Comparison of ENCODE assay signal across 22 mouse cellular contexts in genomic region chr5:117123840-117124239, GRCm38 (mm10). TPM values are rescaled to one million over a fixed set of nuclear protein-coding genes. Genes with fewer than 3 reads are reported as not detected.
A peak's percentile ranks its signal among the peaks of the same experiment; 100 is the strongest.
DNase-seq lines count a peak whose midpoint lies in the region; ATAC-seq and TF ChIP-seq lines count a peak whose summit lies in the region.
"Had no signal": no experiment of that assay in that cellular context is flagged by ENCODE, and none has a peak within 500 bp of the region (broad histone marks: within the 10 kb centered on the region; RNA-seq: fewer than 3 reads in every experiment).

No protein-coding gene starts in this region.

- H3K4me2 ChIP-seq in lung, postnatal 0 days (replicated peaks; ENCODE audit: low read depth, low read length), result no peak overlapping the region
- H3K4me2 ChIP-seq in liver, embryonic 13.5 days, result no peak overlapping the region
- H3K4me2 ChIP-seq in stomach, postnatal 0 days (replicated peaks; ENCODE audit: low read depth), result no peak overlapping the region
- H3K4me2 ChIP-seq: forebrain, embryonic 15.5 days; midbrain, embryonic 15.5 days had no signal

- H3K9me3 ChIP-seq in lung, postnatal 0 days (ENCODE audit: low read length), result no peaks in the 10 kb centered on the region
- 0 out of 2 replicates have a peak, but pooled peaks cover 4% of the 10 kb centered on the region for H3K9me3 ChIP-seq in liver, embryonic 13.5 days (replicated peaks)
- H3K9me3 ChIP-seq in stomach, postnatal 0 days (ENCODE audit: control insufficient read depth, low read length), result no peaks in the 10 kb centered on the region
- H3K9me3 ChIP-seq: embryonic facial prominence, embryonic 10.5 days; forebrain, embryonic 15.5 days; heart, embryonic 10.5 days; megakaryocyte, embryonic 14.5 days; midbrain, embryonic 15.5 days had no signal

- no peak for DNase-seq in lung, postnatal 0 days (ENCODE audit: low spot score)
- DNase-seq in lung, postnatal 25 days (ENCODE audit: low spot score), result no peak
- peak; percentile 56 for DNase-seq in ZHBTc4 (ENCODE audit: low read depth, low spot score)
- no peak for DNase-seq in liver, embryonic 13.5 days
- no peak for DNase-seq in stomach, postnatal 0 days (ENCODE audit: low spot score)
- DNase-seq in cerebellum, adult 8-10 months, result no peak
- DNase-seq: adrenal gland, postnatal 14 days; cerebellum, postnatal 10 days; gastrocnemius, postnatal 10 days; kidney, adult 2 months; lung, adult 2 months; right cerebral cortex, postnatal 4 days; thymus, adult 18-20 months; thymus, postnatal 4 days had no signal

- H3K27me3 ChIP-seq in lung, postnatal 0 days (replicated peaks; ENCODE audit: insufficient read depth, low read length), result no peaks in the 10 kb centered on the region
- no peaks in the 10 kb centered on the region for H3K27me3 ChIP-seq in liver, embryonic 13.5 days
- no peaks in the 10 kb centered on the region for H3K27me3 ChIP-seq in stomach, postnatal 0 days (ENCODE audit: control insufficient read depth, insufficient read depth, low read length)
- H3K27me3 ChIP-seq: forebrain, embryonic 15.5 days; megakaryocyte, embryonic 14.5 days had no signal

- H3K36me3 ChIP-seq in lung, postnatal 0 days (ENCODE audit: insufficient read depth, low read length), result no peaks in the 10 kb centered on the region
- H3K36me3 ChIP-seq in liver, embryonic 13.5 days, result peaks cover 20% of the 10 kb centered on the region
- no peaks in the 10 kb centered on the region for H3K36me3 ChIP-seq in stomach, postnatal 0 days (ENCODE audit: control insufficient read depth, insufficient read depth, low read length)
- H3K36me3 ChIP-seq: embryonic facial prominence, embryonic 10.5 days; forebrain, embryonic 15.5 days; midbrain, embryonic 15.5 days had no signal

- H3K4me3 ChIP-seq in lung, postnatal 0 days (ENCODE audit: low read depth, low read length), result no peak overlapping the region
- no peak overlapping the region for H3K4me3 ChIP-seq in liver, embryonic 13.5 days (replicated peaks)
- no peak overlapping the region for H3K4me3 ChIP-seq in stomach, postnatal 0 days (ENCODE audit: low read depth, low read length)
- H3K4me3 ChIP-seq: embryonic facial prominence, embryonic 10.5 days; forebrain, embryonic 15.5 days; heart, embryonic 10.5 days; left cerebral cortex, adult 2 months; midbrain, embryonic 15.5 days had no signal

- H3K9ac ChIP-seq in lung, postnatal 0 days (replicated peaks; ENCODE audit: low read depth), result no peak overlapping the region
- H3K9ac ChIP-seq in liver, embryonic 13.5 days, result no peak overlapping the region
- H3K9ac ChIP-seq in stomach, postnatal 0 days (ENCODE audit: low read length), result no peak overlapping the region
- H3K9ac ChIP-seq: forebrain, embryonic 15.5 days; midbrain, embryonic 15.5 days had no signal

- ATAC-seq in lung, postnatal 0 days, result no peak
- no peak for ATAC-seq in liver, embryonic 13.5 days (ENCODE audit: low read depth)
- ATAC-seq in stomach, postnatal 0 days (ENCODE audit: low FRiP score, low TSS enrichment), result no peak
- no peak for ATAC-seq in CD4-positive, CD25-positive, alpha-beta regulatory T cell, adult 4 months
- ATAC-seq: forebrain, embryonic 15.5 days; midbrain, embryonic 15.5 days had no signal

- H3K4me1 ChIP-seq in lung, postnatal 0 days (ENCODE audit: insufficient read depth, low read depth, low read length), result peaks cover 3% of the 10 kb centered on the region; the same call in 1 of the 2 replicates
- H3K4me1 ChIP-seq in liver, embryonic 13.5 days (replicated peaks), result peaks cover 62% of the 10 kb centered on the region
- H3K4me1 ChIP-seq in stomach, postnatal 0 days (replicated peaks; ENCODE audit: control insufficient read depth, insufficient read depth), result no peaks in the 10 kb centered on the region

- WGBS in lung, postnatal 0 days, result 80% methylated on average over 4 of the region's 4 CpGs
- WGBS in liver, embryonic 13.5 days (ENCODE audit: insufficient replicate concordance), result 71% methylated on average over 4 of the region's 4 CpGs
- 72% methylated on average over 4 of the region's 4 CpGs for WGBS in stomach, postnatal 0 days

- TF ChIP-seq EP300 in lung, postnatal 0 days (IDR thresholded peaks at IDR 0.05), result no peak
- no peak for TF ChIP-seq EP300 in stomach, postnatal 0 days (optimal IDR thresholded peaks at IDR 0.05)

- H3K27ac ChIP-seq in lung, postnatal 0 days (ENCODE audit: low read length), result peak overlapping the region; percentile 34; the same call in 1 of the 2 replicates
- H3K27ac ChIP-seq in liver, embryonic 13.5 days, result peak overlapping the region; percentile 55
- H3K27ac ChIP-seq in stomach, postnatal 0 days (replicated peaks), result 0 out of 2 replicates have a peak overlapping the region, but pooled peaks have one; percentile 35
- H3K27ac ChIP-seq: embryonic facial prominence, embryonic 10.5 days; forebrain, embryonic 15.5 days; heart, embryonic 10.5 days; kidney, postnatal 0 days; left cerebral cortex, adult 2 months; midbrain, embryonic 15.5 days had no signal

- TF ChIP-seq CTCF in lung, postnatal 0 days (IDR thresholded peaks at IDR 0.05), result no peak
- no peak for TF ChIP-seq CTCF in stomach, postnatal 0 days (IDR thresholded peaks at IDR 0.05; ENCODE audit: low read depth)

RNA-seq across cellular contexts. Expression of gene Taok3, which starts 3.9 kb away (rescaled TPM):
- 55.5 and 67.3 TPM in 2 replicates for polyA plus RNA-seq in lung, postnatal 0 days (2015; fragmentation: Nextera tagmentation; extraction: Ambion mirVana)
- 49.3 and 56.2 TPM in 2 replicates for polyA plus RNA-seq in liver, embryonic 13.5 days (2015; fragmentation: Nextera tagmentation; extraction: Ambion mirVana)
- polyA plus RNA-seq in stomach, postnatal 0 days (2015; fragmentation: Nextera tagmentation; extraction: Ambion mirVana), result 23.1 and 24.2 TPM in 2 replicates
- polyA plus RNA-seq in CD4-positive, CD25-positive, alpha-beta regulatory T cell, adult 4 months (2017; shearing (Covaris generic)), result 100 to 1,000 TPM; 125 to 142 TPM

RNA-seq across cellular contexts. Expression of gene Suds3, which starts 7.9 kb away (rescaled TPM):
- polyA plus RNA-seq in lung, postnatal 0 days (2015; fragmentation: Nextera tagmentation; extraction: Ambion mirVana), result 47.1 and 57.8 TPM in 2 replicates
- 38.1 and 43.2 TPM in 2 replicates for polyA plus RNA-seq in liver, embryonic 13.5 days (2015; fragmentation: Nextera tagmentation; extraction: Ambion mirVana)
- polyA plus RNA-seq in stomach, postnatal 0 days (2015; fragmentation: Nextera tagmentation; extraction: Ambion mirVana), result 42.2 and 46.9 TPM in 2 replicates
- polyA plus RNA-seq in CD4-positive, CD25-positive, alpha-beta regulatory T cell, adult 4 months (2017; shearing (Covaris generic)), result 10 to 100 TPM; 10.7 to 13.2 TPM
